Mouse (Mus musculus) liver, embryonic 16.5 days (tissue): ENCODE data around the gene Pmm1. TPM values are rescaled to one million over a fixed set of nuclear protein-coding genes. Genes with fewer than 3 reads are reported as not detected.

Experiments used
- ATAC-seq: fragments of 200-750 bp; cut with Nextera tagmentation; 2 replicates; pipeline ENCODE4 v1.8.0; 2017; ENCODE audit warnings: low read depth, mild to moderate bottlenecking, moderate number of reproducible peaks, moderate library complexity
- H3K27ac ChIP-seq: fragments of 300-500 bp; sonication (generic); 2 replicates; pipeline ENCODE4 v1.5.1; 2014; ENCODE audit warnings: mild to moderate bottlenecking, low read length
- H3K27me3 ChIP-seq: fragments of 300-500 bp; sonication (generic); 2 replicates; pipeline ENCODE4 v1.6.1; 2014; ENCODE audit warnings: low read depth, low read length, mixed read lengths; ENCODE audit not compliant: control insufficient read depth, insufficient read depth
- H3K36me3 ChIP-seq: fragments of 300-500 bp; sonication (generic); 2 replicates; pipeline ENCODE4 v1.6.1; 2014; ENCODE audit warnings: mild to moderate bottlenecking; ENCODE audit not compliant: control insufficient read depth, insufficient read depth
- H3K4me1 ChIP-seq: fragments of 300-500 bp; sonication (generic); 2 replicates; pipeline ENCODE4 v1.6.1; 2014; ENCODE audit warnings: low read depth, low read length, mixed read lengths; ENCODE audit not compliant: control insufficient read depth
- H3K4me2 ChIP-seq: fragments of 300-500 bp; sonication (generic); 2 replicates; pipeline ENCODE4 v1.6.1; 2014; ENCODE audit warnings: low read depth, low read length, mixed read lengths
- H3K4me3 ChIP-seq: fragments of 300-500 bp; sonication (generic); 2 replicates; pipeline ENCODE4 v1.5.1; 2014; ENCODE audit warnings: low read depth, mild to moderate bottlenecking, low read length
- H3K9ac ChIP-seq: fragments of 300-500 bp; sonication (generic); 2 replicates; pipeline ENCODE4 v1.6.1; 2014; ENCODE audit warnings: low read depth, low read length
- H3K9me3 ChIP-seq: fragments of 300-500 bp; sonication (generic); replicated peaks from 2 replicates; pipeline ENCODE4 v1.6.1; 2016; ENCODE audit warnings: low read length; ENCODE audit not compliant: control insufficient read depth
- WGBS: fragments of 180-500 bp; shearing (Covaris S2); extraction: QIAGEN DNeasy Blood & Tissue Kit; methylation state at CpG from one replicate; pipeline ENCODE4 v1.1.7; 2014; ENCODE audit not compliant: insufficient replicate concordance; 5-methylcytosine and 5-hydroxymethylcytosine counted together
- polyA plus RNA-seq: library from polyadenylated mRNA; unstranded; fragments of >200 nt; fragmentation: Nextera tagmentation; extraction: Ambion mirVana; gene quantifications from 2 replicates; pipeline ENCODE4 v1.2.1, GENCODE M21; 2015

Pmm1 gene
- polyA plus RNA-seq, 1 experiment from 2014 or later = 13.6 TPM

DNA sequence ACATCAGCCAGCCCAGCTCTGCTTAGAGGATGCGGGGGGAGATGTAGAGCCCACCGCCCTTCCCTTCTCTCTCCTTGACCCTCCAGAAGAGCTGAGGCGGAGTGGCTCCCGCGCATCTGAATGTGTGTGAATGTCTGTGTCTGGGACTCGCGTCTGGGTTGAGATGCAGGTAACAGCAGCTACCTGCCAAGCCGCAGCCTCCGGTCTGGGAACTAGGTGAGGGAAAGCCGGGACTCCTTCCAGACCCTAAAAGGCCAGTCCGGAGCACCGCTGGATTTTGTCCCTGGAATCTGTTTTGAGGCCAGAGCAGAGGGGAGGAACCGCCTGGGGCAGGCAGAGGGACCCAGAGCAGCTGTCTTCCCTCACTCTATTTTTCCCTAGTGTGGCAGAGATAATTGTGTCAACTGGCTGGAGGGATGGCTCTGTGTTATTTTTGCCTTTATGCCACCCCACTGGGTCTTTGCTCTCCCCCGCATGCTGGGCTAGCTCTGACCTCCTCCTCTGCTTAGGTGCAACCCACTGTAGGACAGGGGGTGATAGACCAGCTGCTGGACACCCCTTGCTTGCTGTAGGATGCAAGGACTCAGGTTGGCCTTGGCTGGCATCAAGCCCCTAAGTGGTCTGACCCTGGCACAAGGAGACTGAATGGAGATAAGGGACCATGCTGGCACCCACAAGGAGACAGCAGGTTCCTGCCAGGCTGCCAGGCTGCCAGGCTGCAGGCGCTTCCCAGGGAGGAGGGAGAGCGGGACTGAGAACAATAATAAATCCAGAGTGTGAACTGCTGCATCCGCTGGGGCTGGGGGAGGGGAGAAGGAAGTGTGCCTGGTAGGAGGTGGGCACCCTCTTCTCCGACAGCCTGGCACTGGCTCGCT is 23.4 kb downstream of the Pmm1 start:
- Histone ChIP-seq H3K4me3 (no peak overlapping the region), H3K9ac (no peak overlapping the region), H3K36me3 (no peaks in the 10 kb centered on the region), H3K4me1 (peaks cover 9% of the 10 kb centered on the region), H3K27ac (no peak overlapping the region), H3K9me3 (no peaks in the 10 kb centered on the region), H3K4me2 (peak overlapping the region; percentile 33; the same call in 1 of the 2 replicates), H3K27me3 (peaks cover 16% of the 10 kb centered on the region)
- WGBS = 14% methylated on average over 19 of the region's 19 CpGs
- ATAC-seq = no peak

GRCm38 (mm10) chr15:81936679-81937078 is 24.1 kb downstream of the Pmm1 start, which contains the start of gene Csdc2:
TSS of gene Csdc2 (plus strand) at chr15:81936759.
- H3K27me3 ChIP-seq = peaks cover 16% of the 10 kb centered on the region
- no peak within 1 kb of the TSS for H3K27ac ChIP-seq
- no peaks in the 10 kb centered on the region for H3K9me3 ChIP-seq
- H3K4me1 ChIP-seq = peaks cover 9% of the 10 kb centered on the region
- WGBS = 9% methylated on average over 12 of the region's 12 CpGs
- no peaks in the 10 kb centered on the region for H3K36me3 ChIP-seq
- peak within 1 kb of the TSS; percentile 33; the same call in 1 of the 2 replicates for H3K4me2 ChIP-seq
- ATAC-seq = no peak
- no peak within 1 kb of the TSS; the same call in 1 of the 2 replicates for H3K4me3 ChIP-seq
- H3K9ac ChIP-seq = no peak within 1 kb of the TSS

- no peaks in the 10 kb centered on the region for H3K9me3 ChIP-seq
- peaks cover 16% of the 10 kb centered on the region for H3K27me3 ChIP-seq
- no peaks in the 10 kb centered on the region for H3K36me3 ChIP-seq
- H3K9ac ChIP-seq = no peak overlapping the region
- H3K4me2 ChIP-seq = 0 out of 2 replicates have a peak overlapping the region, but pooled peaks have one; percentile 33
- ATAC-seq = no peak
- peaks cover 9% of the 10 kb centered on the region for H3K4me1 ChIP-seq
- no peak overlapping the region for H3K27ac ChIP-seq
- WGBS = 50% methylated on average over 7 of the region's 7 CpGs
- no peak overlapping the region for H3K4me3 ChIP-seq
These were observed 24.7 kb downstream of the Pmm1 start for GRCm38 (mm10) chr15:81935869-81936637.

DNA sequence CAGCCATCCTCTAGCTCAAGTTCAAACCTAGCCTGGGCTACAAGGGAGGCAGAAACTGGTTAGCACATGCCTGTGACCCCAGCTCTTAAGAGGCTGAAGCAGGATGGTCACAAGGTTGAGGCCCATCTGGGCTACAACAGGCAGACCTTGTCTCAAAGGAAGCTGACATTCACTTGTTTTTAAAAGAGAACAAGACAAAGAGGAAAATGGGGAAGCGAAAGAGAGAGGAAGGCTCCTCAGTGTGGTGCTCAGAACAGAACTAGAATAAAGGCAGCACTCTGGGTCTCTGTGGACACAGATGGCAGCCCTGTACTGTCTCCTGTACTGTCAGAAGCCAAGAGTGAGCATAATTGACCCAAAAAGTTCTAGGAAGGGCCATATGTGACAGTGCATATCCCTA is 26.7 kb downstream of the Pmm1 start:
- Histone ChIP-seq H3K4me2 (no peak overlapping the region), H3K4me1 (peaks cover 4% of the 10 kb centered on the region; the same call in 1 of the 2 replicates), H3K9ac (no peak overlapping the region), H3K27me3 (peaks cover 16% of the 10 kb centered on the region), H3K27ac (no peak overlapping the region), H3K4me3 (no peak overlapping the region), H3K9me3 (no peaks in the 10 kb centered on the region), H3K36me3 (no peaks in the 10 kb centered on the region)
- WGBS = 63% methylated on average over 1 of the region's 1 CpGs
- no peak for ATAC-seq

DNA sequence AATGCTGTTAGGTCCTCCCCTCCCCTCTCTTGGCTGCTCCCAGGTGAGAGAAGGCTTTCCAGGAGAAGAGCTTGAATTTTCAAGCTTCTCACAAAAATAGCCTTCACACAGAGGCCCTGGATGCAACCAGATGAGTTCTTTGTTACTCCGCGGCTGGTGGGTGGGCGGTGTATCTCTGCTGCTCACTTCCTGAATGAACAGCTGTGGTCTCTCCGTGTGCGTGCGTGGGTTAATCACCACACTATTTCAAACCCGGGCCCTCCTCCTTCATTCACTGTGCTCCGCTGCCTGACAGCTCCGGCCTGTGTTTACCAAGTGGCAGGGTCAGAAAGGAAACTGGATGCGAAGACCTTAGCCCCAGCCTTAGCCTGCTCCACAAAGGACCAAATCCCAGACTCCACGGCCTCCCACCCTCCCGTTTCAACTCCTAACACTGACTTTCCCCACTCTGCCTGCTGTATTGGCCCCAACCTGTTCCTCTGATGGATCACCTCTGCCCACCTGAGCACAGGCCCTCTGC is 27.7 kb downstream of the Pmm1 start:
- WGBS = 24% methylated on average over 12 of the region's 12 CpGs
- H3K9ac ChIP-seq = no peak overlapping the region
- peaks cover 16% of the 10 kb centered on the region for H3K27me3 ChIP-seq
- no peak for ATAC-seq
- H3K4me3 ChIP-seq = no peak overlapping the region
- H3K9me3 ChIP-seq = no peaks in the 10 kb centered on the region
- H3K27ac ChIP-seq = no peak overlapping the region
- peaks cover 8% of the 10 kb centered on the region; the same call in 1 of the 2 replicates for H3K4me1 ChIP-seq
- H3K36me3 ChIP-seq = no peaks in the 10 kb centered on the region
- no peak overlapping the region for H3K4me2 ChIP-seq

DNA sequence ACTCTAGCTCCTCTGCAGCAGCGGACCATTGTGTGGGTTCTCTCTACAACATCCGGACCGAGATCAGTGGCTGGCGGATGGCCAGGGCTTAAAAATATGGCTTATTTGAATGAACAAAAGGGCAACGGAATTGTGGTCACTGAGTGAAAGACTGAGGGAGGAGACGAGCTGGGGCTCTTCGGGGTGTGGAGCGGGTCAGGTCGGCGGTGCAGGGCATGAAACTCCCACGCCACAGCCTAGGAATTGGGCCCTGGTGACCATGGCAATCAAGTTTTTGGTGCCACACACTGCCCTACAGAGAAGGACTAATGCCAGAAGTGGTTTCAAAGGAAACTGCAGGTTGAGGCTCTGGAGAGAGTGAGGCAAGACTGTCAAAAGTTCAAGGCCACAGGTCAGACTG is 32.5 kb downstream of the Pmm1 start:
- ATAC-seq = no peak
- Histone ChIP-seq H3K4me3 (no peak overlapping the region), H3K9ac (no peak overlapping the region), H3K9me3 (no peaks in the 10 kb centered on the region), H3K4me1 (peaks cover 33% of the 10 kb centered on the region), H3K4me2 (no peak overlapping the region), H3K36me3 (no peaks in the 10 kb centered on the region), H3K27me3 (no peaks in the 10 kb centered on the region), H3K27ac (peak overlapping the region; percentile 75)
- WGBS = 35% methylated on average over 11 of the region's 11 CpGs

GRCm38 (mm10) chr15:81927741-81928140 is 33.0 kb downstream of the Pmm1 start:
- Histone ChIP-seq H3K27me3 (no peaks in the 10 kb centered on the region), H3K4me3 (no peak overlapping the region), H3K9me3 (no peaks in the 10 kb centered on the region), H3K4me1 (peaks cover 32% of the 10 kb centered on the region), H3K9ac (no peak overlapping the region), H3K4me2 (no peak overlapping the region), H3K27ac (peak overlapping the region; percentile 65), H3K36me3 (no peaks in the 10 kb centered on the region)
- 42% methylated on average over 4 of the region's 4 CpGs for WGBS
- ATAC-seq = peak; percentile 39; the same call in 1 of the 2 replicates

DNA sequence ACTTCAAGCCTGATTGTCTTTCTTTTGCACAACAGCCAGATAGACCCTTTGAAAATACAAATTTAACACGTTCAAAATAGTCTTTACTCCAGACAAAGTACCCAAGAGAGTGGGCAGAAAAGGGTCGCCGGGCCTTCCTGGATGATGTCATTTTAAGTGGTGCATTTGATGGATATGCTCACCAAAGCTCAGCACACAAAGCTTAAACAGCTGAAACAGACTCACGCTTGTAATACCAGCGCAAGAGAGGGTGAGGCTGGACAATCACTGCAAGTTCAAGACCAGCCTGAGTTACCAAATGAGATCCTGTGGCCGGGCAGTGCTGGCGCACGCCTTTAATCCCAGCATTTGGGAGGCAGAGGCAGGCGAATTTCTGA is 34.3 kb downstream of the Pmm1 start:
- Histone ChIP-seq H3K4me2 (peak overlapping the region; percentile 45), H3K27ac (no peak overlapping the region), H3K9ac (no peak overlapping the region), H3K9me3 (no peaks in the 10 kb centered on the region), H3K4me1 (peaks cover 32% of the 10 kb centered on the region), H3K4me3 (no peak overlapping the region; the same call in 1 of the 2 replicates), H3K36me3 (no peaks in the 10 kb centered on the region), H3K27me3 (no peaks in the 10 kb centered on the region)
- 39% methylated on average over 9 of the region's 9 CpGs for WGBS
- no peak for ATAC-seq
